Mouse (Mus musculus) fibroblast of lung, adult 2 months (primary cell): ENCODE data around the gene Gm27021.
"Not testable (repeated sequence)": the region's sequence is repeated elsewhere in the genome, so short reads cannot be mapped to it uniquely, and the experiment has no call there.

ENCODE experiments used
- DNase-seq: peaks from one replicate; pipeline ENCODE4 v3.0.0-alpha.2; 2011; ENCODE audit warnings: low read depth

Gm27021 gene

GRCm38 (mm10) chr8:120685591-120685990, 17.7 kb upstream of the Gm27021 start:
- DNase-seq: no peak

GRCm38 (mm10) chr8:120685097-120685496, 17.2 kb upstream of the Gm27021 start:
- DNase-seq: no peak

- DNase-seq: no peak
Observed at GRCm38 (mm10) chr8:120684082-120684481, 16.2 kb upstream of the Gm27021 start.

GRCm38 (mm10) chr8:120683602-120684001, 15.7 kb upstream of the Gm27021 start:
- DNase-seq: no peak

- DNase-seq: no peak
Observed at GRCm38 (mm10) chr8:120681113-120681512, 13.2 kb upstream of the Gm27021 start.

GRCm38 (mm10) chr8:120680405-120680804, 12.5 kb upstream of the Gm27021 start:
- not testable (repeated sequence) for DNase-seq

GRCm38 (mm10) chr8:120679629-120680387, 11.9 kb upstream of the Gm27021 start:
- no peak for DNase-seq

GRCm38 (mm10) chr8:120678447-120678846, 10.6 kb upstream of the Gm27021 start:
- no peak for DNase-seq

- DNase-seq: no peak
Observed at GRCm38 (mm10) chr8:120675718-120676117, 7.8 kb upstream of the Gm27021 start.

GRCm38 (mm10) chr8:120673298-120673697, 5.4 kb upstream of the Gm27021 start:
- DNase-seq: no peak

- no peak for DNase-seq
Observed at GRCm38 (mm10) chr8:120672626-120673229, 4.8 kb upstream of the Gm27021 start.

GRCm38 (mm10) chr8:120671775-120672174, 3.9 kb upstream of the Gm27021 start:
- DNase-seq: no peak

GRCm38 (mm10) chr8:120668374-120668905, 561 bp upstream of the Gm27021 start, which contains the start of gene Emc8:
Gene Emc8 (minus strand): TSS chr8:120668573.
- no peak for DNase-seq

GRCm38 (mm10) chr8:120666807-120667470, 940 bp downstream of the Gm27021 start:
- DNase-seq: no peak

GRCm38 (mm10) chr8:120665726-120666455, 2.0 kb downstream of the Gm27021 start:
- no peak for DNase-seq

- DNase-seq: no peak
Observed at GRCm38 (mm10) chr8:120664566-120664965, 3.3 kb downstream of the Gm27021 start.

- DNase-seq: no peak
Observed at GRCm38 (mm10) chr8:120657415-120657814, 10.5 kb downstream of the Gm27021 start.

GRCm38 (mm10) chr8:120656322-120657052, 11.4 kb downstream of the Gm27021 start:
- DNase-seq: no peak

GRCm38 (mm10) chr8:120647532-120647931, 20.3 kb downstream of the Gm27021 start, which contains the start of gene 1190005I06Rik:
Gene 1190005I06Rik (minus strand): TSS chr8:120647632.
- DNase-seq: no peak

- peak; percentile 95 for DNase-seq
Observed at GRCm38 (mm10) chr8:120644663-120645062, 23.2 kb downstream of the Gm27021 start.

GRCm38 (mm10) chr8:120642031-120642662, 25.7 kb downstream of the Gm27021 start:
- no peak for DNase-seq
